Mouse (Mus musculus) neutrophil, adult 83 days (primary cell): ENCODE results near the gene B3gnt4. TPM values are rescaled to one million over a fixed set of nuclear protein-coding genes. Genes with fewer than 3 reads are reported as not detected.

Source experiments
- total RNA-seq, 2 experiments: library from RNA; stranded (reverse); gene quantifications; one replicate each; pipeline ENCODE4 v1.2.4; 2023

B3gnt4 gene
- total RNA-seq, result not detected

GRCm38 (mm10) chr5:123510160-123510559 is at the start of gene B3gnt4:
Gene B3gnt4, plus strand, starts transcription at chr5:123510460.

GRCm38 (mm10) chr5:123489112-123489785 is 21.0 kb upstream of the B3gnt4 start, which contains the start of the genes Lrrc43 and Il31:
Gene Lrrc43, plus strand, starts transcription at chr5:123489305.
Gene Il31, minus strand, starts transcription at chr5:123489489.

GRCm38 (mm10) chr5:123523692-123524392 is 13.6 kb downstream of the B3gnt4 start, which contains the start of gene Diablo:
Gene Diablo, minus strand, starts transcription at chr5:123524176.

GRCm38 (mm10) chr5:123525281-123525680 is 15.0 kb downstream of the B3gnt4 start, which contains the start of gene Gm49027:
Gene Gm49027, minus strand, starts transcription at chr5:123525488.

Other genes with a start within 250 kb of the B3gnt4 start
- gene Bcl7a, start 166.6 kb upstream of the B3gnt4 start, total RNA-seq, result 1 to 10 TPM; 5.6 to 8.2 TPM
- gene Mlxip, start 115.7 kb upstream of the B3gnt4 start, total RNA-seq, result 10 to 100 TPM; 36.5 to 38.2 TPM
- gene Lrrc43, start 21.2 kb upstream of the B3gnt4 start, total RNA-seq, result not detected
- gene Il31, start 21.0 kb upstream of the B3gnt4 start, total RNA-seq, result not detected
- 10 to 100 TPM; 23.9 to 27.1 TPM for gene Diablo, start 13.7 kb downstream of the B3gnt4 start, total RNA-seq
- 1 to 10 TPM; 1.4 to 2.4 TPM for gene Gm49027, start 15.0 kb downstream of the B3gnt4 start, total RNA-seq
- 10 to 100 TPM; 26.2 to 27.9 TPM for gene Vps33a, start 62.6 kb downstream of the B3gnt4 start, total RNA-seq
- gene Clip1, start 174.2 kb downstream of the B3gnt4 start, total RNA-seq, result 10 to 100 TPM; 83.3 to 95.2 TPM
- gene Zcchc8, start 210.6 kb downstream of the B3gnt4 start, total RNA-seq, result 100 to 1,000 TPM in 1 of 2 experiments, 10 to 100 TPM in 1; 99.9 to 105 TPM
- gene Rsrc2, start 239.0 kb downstream of the B3gnt4 start, total RNA-seq, result 100 to 1,000 TPM in 1 of 2 experiments, 10 to 100 TPM in 1; 99.0 to 103 TPM
- gene Kntc1, start 239.3 kb downstream of the B3gnt4 start, total RNA-seq, result 10 to 100 TPM; 33.8 to 38.0 TPM